Mouse (Mus musculus): ENCODE measurements around the gene Pappa. TPM values are rescaled to one million over a fixed set of nuclear protein-coding genes. Genes with fewer than 3 reads are reported as not detected.

Gene Pappa
- polyA plus RNA-seq, 1 experiment from 2014 or later = 2.1 TPM

DNA sequence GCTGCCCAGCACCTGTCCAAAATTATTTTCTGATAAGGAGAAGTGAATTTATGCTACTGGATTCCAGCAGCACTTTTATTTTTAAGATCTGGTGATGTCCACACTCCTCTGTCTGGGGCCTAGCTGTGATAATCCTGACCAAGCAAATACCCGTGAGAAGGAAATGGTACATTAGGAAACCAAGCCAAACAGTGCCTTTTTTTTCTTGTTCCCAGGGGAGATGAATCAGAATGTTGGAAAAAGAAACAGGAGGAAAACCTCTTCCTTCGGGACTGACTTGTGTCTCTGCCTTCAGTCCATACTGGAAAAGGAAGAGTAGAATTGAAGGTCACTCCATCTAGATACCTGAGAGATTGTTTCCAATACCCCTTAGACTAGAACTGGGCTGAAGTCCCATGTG lies 63.3 kb downstream of the Pappa start:
- WGBS = 76% methylated on average over 2 of the region's 2 CpGs
- no peaks in the 10 kb centered on the region for H3K9me3 ChIP-seq
- H3K27ac ChIP-seq = no peak overlapping the region
- no peak for DNase-seq (ENCODE audit: extremely low spot score, low spot score)
- no peaks in the 10 kb centered on the region for H3K27me3 ChIP-seq (ENCODE audit: poor library complexity, severe bottlenecking)
- H3K4me1 ChIP-seq = peaks cover 10% of the 10 kb centered on the region
- H3K36me3 ChIP-seq (replicated peaks) = peaks cover 13% of the 10 kb centered on the region; the same call in 1 of the 2 replicates
- H3K4me3 ChIP-seq = no peak overlapping the region

DNA sequence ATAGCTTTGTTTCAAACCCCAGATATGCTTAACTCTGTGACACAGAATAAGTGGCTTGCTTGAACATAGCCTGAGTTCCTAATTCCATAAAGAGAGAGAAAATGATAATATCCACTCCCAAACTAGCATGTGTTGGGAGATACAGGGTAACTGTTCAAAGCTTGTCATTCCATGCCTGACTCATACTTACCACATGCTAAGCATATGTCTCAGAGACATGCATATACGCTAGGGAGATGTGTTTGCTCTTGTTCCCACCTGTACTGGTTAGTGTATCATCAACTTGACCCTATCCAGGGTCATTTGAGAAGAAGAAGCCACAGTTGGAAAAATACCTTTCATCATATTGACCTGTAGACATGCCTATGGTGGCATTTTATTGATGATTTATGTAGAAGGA lies 63.7 kb downstream of the Pappa start:
- no peaks in the 10 kb centered on the region for H3K27me3 ChIP-seq (ENCODE audit: poor library complexity, severe bottlenecking)
- no peaks in the 10 kb centered on the region for H3K9me3 ChIP-seq
- H3K36me3 ChIP-seq (replicated peaks) = peaks cover 13% of the 10 kb centered on the region; the same call in 1 of the 2 replicates
- 92% methylated on average over 1 of the region's 1 CpGs for WGBS
- no peak for DNase-seq (ENCODE audit: extremely low spot score, low spot score)
- H3K4me3 ChIP-seq = no peak overlapping the region
- H3K4me1 ChIP-seq = peaks cover 6% of the 10 kb centered on the region
- no peak overlapping the region for H3K27ac ChIP-seq

- WGBS = 81% methylated on average over 6 of the region's 6 CpGs
- H3K27me3 ChIP-seq (ENCODE audit: poor library complexity, severe bottlenecking) = no peaks in the 10 kb centered on the region
- H3K36me3 ChIP-seq (replicated peaks) = peaks cover 13% of the 10 kb centered on the region; the same call in 1 of the 2 replicates
- DNase-seq (ENCODE audit: extremely low spot score, low spot score) = no peak
- H3K9me3 ChIP-seq = no peaks in the 10 kb centered on the region
- no peaks in the 10 kb centered on the region for H3K4me1 ChIP-seq
- H3K27ac ChIP-seq = no peak overlapping the region
- H3K4me3 ChIP-seq = no peak overlapping the region
Observed at GRCm38 (mm10) chr4:65188921-65189485, 65.0 kb downstream of the Pappa start.

DNA sequence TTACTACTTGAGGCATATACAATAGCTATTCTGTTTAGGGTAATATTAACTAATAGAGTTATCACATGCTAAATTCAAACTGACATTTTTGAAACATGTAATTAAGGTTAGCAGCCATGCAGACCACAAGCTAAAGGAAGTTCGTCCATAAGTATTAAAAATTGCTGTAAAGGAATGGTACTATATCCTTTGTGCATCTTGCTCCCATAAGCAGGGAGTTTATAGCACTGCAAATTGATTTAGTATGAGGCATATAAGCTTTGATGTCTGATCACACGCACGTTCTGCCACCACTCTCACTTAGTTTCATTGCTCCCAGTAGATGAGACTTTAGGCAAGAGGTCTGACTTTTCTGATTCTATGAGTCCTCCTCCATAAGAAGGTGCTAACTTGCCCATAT lies 68.8 kb downstream of the Pappa start:
- Histone ChIP-seq H3K36me3 (replicated peaks) (peaks cover 7% of the 10 kb centered on the region), H3K4me1 (peaks cover 7% of the 10 kb centered on the region), H3K27ac (no peak overlapping the region), H3K9me3 (no peaks in the 10 kb centered on the region), H3K4me3 (no peak overlapping the region), H3K27me3 (ENCODE audit: poor library complexity, severe bottlenecking) (no peaks in the 10 kb centered on the region)
- 92% methylated on average over 3 of the region's 3 CpGs for WGBS
- DNase-seq (ENCODE audit: extremely low spot score, low spot score) = no peak

GRCm38 (mm10) chr4:65195971-65196370 lies 72.0 kb downstream of the Pappa start:
- no peaks in the 10 kb centered on the region for H3K9me3 ChIP-seq
- WGBS = 80% methylated on average over 1 of the region's 1 CpGs

DNA sequence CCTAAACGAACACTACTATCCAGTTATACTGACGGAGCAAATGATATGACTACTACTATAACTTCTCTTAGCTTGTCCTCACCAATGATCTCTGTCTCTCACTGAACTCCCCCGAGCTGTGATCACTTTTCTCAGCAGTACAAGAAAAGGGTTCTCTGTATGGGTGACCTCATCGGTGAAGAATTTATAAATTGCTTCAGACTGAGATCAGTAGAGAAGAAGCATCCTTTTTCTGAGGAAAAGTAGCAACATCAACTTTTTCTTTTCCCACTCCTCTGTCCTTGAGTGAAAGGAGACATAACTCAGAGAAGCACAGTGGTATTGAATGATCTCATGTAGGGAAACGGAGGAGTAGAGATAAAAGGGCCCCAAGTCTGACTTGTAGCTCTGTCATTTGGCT lies 79.7 kb downstream of the Pappa start:
- Histone ChIP-seq H3K4me1 (no peaks in the 10 kb centered on the region), H3K27ac (no peak overlapping the region), H3K36me3 (replicated peaks) (peaks cover 18% of the 10 kb centered on the region), H3K9me3 (no peaks in the 10 kb centered on the region), H3K27me3 (ENCODE audit: poor library complexity, severe bottlenecking) (no peaks in the 10 kb centered on the region), H3K4me3 (no peak overlapping the region)
- no peak for DNase-seq (ENCODE audit: extremely low spot score, low spot score)
- 89% methylated on average over 5 of the region's 5 CpGs for WGBS

More at GRCm38 (mm10) chr4:65195971-65196370, 72.0 kb downstream of the Pappa start:
- Histone ChIP-seq H3K36me3 (replicated peaks) (peaks cover 4% of the 10 kb centered on the region), H3K27me3 (ENCODE audit: poor library complexity, severe bottlenecking) (no peaks in the 10 kb centered on the region), H3K4me1 (peaks cover 7% of the 10 kb centered on the region), H3K4me3 (no peak overlapping the region), H3K27ac (no peak overlapping the region)
- DNase-seq (ENCODE audit: extremely low spot score, low spot score) = no peak

- Histone ChIP-seq H3K4me1 (no peaks in the 10 kb centered on the region), H3K4me3 (no peak overlapping the region), H3K36me3 (replicated peaks) (peaks cover 18% of the 10 kb centered on the region), H3K27ac (no peak overlapping the region), H3K9me3 (no peaks in the 10 kb centered on the region), H3K27me3 (ENCODE audit: poor library complexity, severe bottlenecking) (no peaks in the 10 kb centered on the region)
- DNase-seq (ENCODE audit: extremely low spot score, low spot score) = no peak
- WGBS = 87% methylated on average over 2 of the region's 2 CpGs
Observed at GRCm38 (mm10) chr4:65205446-65205845, 81.5 kb downstream of the Pappa start.

DNA sequence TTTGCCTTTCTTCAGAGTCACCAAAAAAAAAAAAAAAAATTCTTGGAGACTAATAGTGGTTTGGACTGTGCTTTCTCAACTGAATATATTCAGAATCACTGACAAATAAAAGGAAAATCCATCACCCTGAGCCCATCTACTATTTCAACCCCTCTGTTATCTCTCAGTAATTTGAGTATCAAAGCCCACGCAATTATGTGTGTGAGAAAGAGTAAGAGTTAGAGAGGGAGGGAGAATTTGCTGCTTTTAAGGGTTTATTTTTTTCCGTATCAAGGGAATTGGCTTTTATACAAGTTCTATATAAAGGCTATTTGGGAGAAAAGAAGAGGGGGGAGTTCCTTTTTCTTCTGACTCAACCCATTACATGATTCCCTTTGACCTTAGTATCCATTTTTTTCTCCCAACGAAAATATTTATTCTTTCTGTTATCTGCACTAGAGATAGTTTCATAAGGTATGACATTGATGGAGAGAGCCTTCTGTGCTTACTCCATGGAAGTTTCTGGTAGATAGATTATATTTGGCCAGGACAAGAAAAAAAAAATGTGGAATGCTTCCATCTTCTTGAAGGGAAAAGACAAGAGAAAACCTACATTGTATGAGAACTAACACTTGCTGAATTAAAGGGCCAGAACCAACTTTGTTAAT lies 85.5 kb downstream of the Pappa start:
- Histone ChIP-seq H3K27me3 (ENCODE audit: poor library complexity, severe bottlenecking) (no peaks in the 10 kb centered on the region), H3K27ac (no peak overlapping the region), H3K4me3 (no peak overlapping the region), H3K36me3 (replicated peaks) (peaks cover 15% of the 10 kb centered on the region), H3K4me1 (no peaks in the 10 kb centered on the region), H3K9me3 (no peaks in the 10 kb centered on the region)
- no peak for DNase-seq (ENCODE audit: extremely low spot score, low spot score)
- 91% methylated on average over 3 of the region's 3 CpGs for WGBS

GRCm38 (mm10) chr4:65216682-65217081 lies 92.7 kb downstream of the Pappa start:
- WGBS = 10% methylated on average over 3 of the region's 3 CpGs
- DNase-seq (ENCODE audit: extremely low spot score, low spot score) = no peak
- Histone ChIP-seq H3K4me1 (peaks cover 23% of the 10 kb centered on the region), H3K4me3 (no peak overlapping the region), H3K9me3 (no peaks in the 10 kb centered on the region), H3K36me3 (replicated peaks) (no peaks in the 10 kb centered on the region), H3K27ac (peak overlapping the region; percentile 52), H3K27me3 (ENCODE audit: poor library complexity, severe bottlenecking) (no peaks in the 10 kb centered on the region)

GRCm38 (mm10) chr4:65217651-65218364 lies 93.8 kb downstream of the Pappa start:
- WGBS = 60% methylated on average over 9 of the region's 9 CpGs
- peak overlapping the region; percentile 52 for H3K27ac ChIP-seq
- no peaks in the 10 kb centered on the region for H3K9me3 ChIP-seq
- no peaks in the 10 kb centered on the region for H3K36me3 ChIP-seq (replicated peaks)
- H3K4me3 ChIP-seq = no peak overlapping the region
- peak; percentile 16 for DNase-seq (ENCODE audit: extremely low spot score, low spot score)
- peaks cover 23% of the 10 kb centered on the region for H3K4me1 ChIP-seq
- no peaks in the 10 kb centered on the region for H3K27me3 ChIP-seq (ENCODE audit: poor library complexity, severe bottlenecking)

GRCm38 (mm10) chr4:65223901-65224300 lies 99.9 kb downstream of the Pappa start:
- Histone ChIP-seq H3K27ac (no peak overlapping the region), H3K36me3 (replicated peaks) (no peaks in the 10 kb centered on the region), H3K27me3 (ENCODE audit: poor library complexity, severe bottlenecking) (no peaks in the 10 kb centered on the region), H3K4me3 (no peak overlapping the region), H3K4me1 (no peaks in the 10 kb centered on the region), H3K9me3 (no peaks in the 10 kb centered on the region)
- 93% methylated on average over 4 of the region's 4 CpGs for WGBS
- DNase-seq (ENCODE audit: extremely low spot score, low spot score) = no peak

DNA sequence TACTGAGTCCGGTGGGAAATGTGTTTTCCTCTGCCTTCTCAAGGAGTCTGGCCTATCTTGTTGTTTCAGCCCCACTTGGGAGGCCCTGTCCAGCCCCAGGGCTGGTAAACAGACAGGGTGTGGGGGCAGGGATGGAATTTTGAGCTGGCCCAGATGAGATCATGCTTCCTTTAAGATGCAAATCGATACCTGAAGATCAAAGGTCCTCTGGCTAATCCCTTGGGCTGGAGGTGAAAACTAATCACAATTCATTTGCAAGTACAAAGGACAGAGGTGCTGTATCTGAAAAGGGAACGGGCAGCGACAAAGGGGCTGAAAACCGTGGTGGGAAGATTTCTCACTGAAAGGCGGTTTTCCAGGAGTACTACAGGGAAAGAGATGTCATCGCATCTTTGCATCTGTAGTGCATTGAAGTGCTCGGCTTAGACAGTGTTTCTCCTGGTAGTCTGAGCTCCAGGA lies 114.6 kb downstream of the Pappa start:
- WGBS = 0% methylated on average over 8 of the region's 8 CpGs
- peaks cover 41% of the 10 kb centered on the region for H3K27me3 ChIP-seq (ENCODE audit: poor library complexity, severe bottlenecking)
- H3K4me3 ChIP-seq = peak overlapping the region; percentile 18
- H3K9me3 ChIP-seq = no peaks in the 10 kb centered on the region
- peak; percentile 72 for DNase-seq (ENCODE audit: extremely low spot score, low spot score)
- H3K27ac ChIP-seq = peak overlapping the region; percentile 82
- H3K4me1 ChIP-seq = peaks cover 58% of the 10 kb centered on the region
- H3K36me3 ChIP-seq (replicated peaks) = no peaks in the 10 kb centered on the region

DNA sequence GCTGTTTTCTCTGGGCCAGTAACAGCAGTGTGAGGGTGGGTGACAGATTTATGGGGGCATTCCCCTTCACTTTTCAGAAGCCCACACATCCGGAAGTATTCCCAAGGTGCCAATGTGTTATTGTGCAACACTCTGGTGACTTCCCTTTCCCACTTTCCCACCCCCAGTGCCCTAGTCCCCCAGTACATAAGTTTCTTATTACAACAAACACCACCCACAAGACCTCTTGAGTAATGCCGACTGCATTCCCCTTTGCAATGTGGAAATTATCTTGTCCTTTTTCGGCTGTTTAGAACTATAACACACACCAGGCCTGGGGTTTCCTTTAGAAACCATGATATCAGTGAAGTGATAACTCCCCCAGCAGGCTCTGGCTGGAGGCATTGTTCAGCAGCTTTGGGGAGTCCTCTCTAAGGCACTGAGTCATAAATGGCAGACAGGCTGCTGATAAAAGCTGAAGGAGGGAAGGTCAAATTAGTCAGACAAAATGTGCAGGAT lies 118.5 kb downstream of the Pappa start:
- Histone ChIP-seq H3K27me3 (ENCODE audit: poor library complexity, severe bottlenecking) (peaks cover 80% of the 10 kb centered on the region), H3K27ac (peak overlapping the region; percentile 60; the same call in 1 of the 2 replicates), H3K4me1 (peaks cover 77% of the 10 kb centered on the region), H3K36me3 (replicated peaks) (no peaks in the 10 kb centered on the region), H3K4me3 (no peak overlapping the region), H3K9me3 (no peaks in the 10 kb centered on the region)
- WGBS = 45% methylated on average over 3 of the region's 3 CpGs
- DNase-seq (ENCODE audit: extremely low spot score, low spot score) = no peak

All from forebrain, embryonic 10.5 days (tissue).